ENCODE assay signal across 24 mouse cellular contexts in genomic region chr2:35151303-35151882, GRCm38 (mm10). TPM values are rescaled to one million over a fixed set of nuclear protein-coding genes. Genes with fewer than 3 reads are reported as not detected.
DNase-seq lines count a peak whose midpoint lies in the region; ATAC-seq lines count a peak whose summit lies in the region.
"Had no signal": no experiment of that assay in that cellular context is flagged by ENCODE, and none has a peak within 500 bp of the region (broad histone marks: within the 10 kb centered on the region; RNA-seq: fewer than 3 reads in every experiment).

No protein-coding gene starts in this region.

- 89% methylated on average over 13 of the region's 13 CpGs for WGBS in intestine, embryonic 16.5 days
- 90% methylated on average over 13 of the region's 13 CpGs for WGBS in intestine, embryonic 15.5 days

- H3K4me3 ChIP-seq in intestine, embryonic 16.5 days (ENCODE audit: low read length), result no peak overlapping the region
- H3K4me3 ChIP-seq in intestine, embryonic 15.5 days (replicated peaks), result no peak overlapping the region
- H3K4me3 ChIP-seq: embryonic facial prominence, embryonic 10.5 days; embryonic facial prominence, embryonic 12.5 days had no signal

- H3K4me1 ChIP-seq in intestine, embryonic 16.5 days (ENCODE audit: control insufficient read depth, insufficient read depth, low read length), result no peaks in the 10 kb centered on the region
- no peaks in the 10 kb centered on the region for H3K4me1 ChIP-seq in intestine, embryonic 15.5 days (replicated peaks)
- H3K4me1 ChIP-seq: embryonic facial prominence, embryonic 10.5 days; embryonic facial prominence, embryonic 12.5 days had no signal

- H3K27ac ChIP-seq in intestine, embryonic 16.5 days (ENCODE audit: low read length), result peak overlapping the region; percentile 26; the same call in 1 of the 2 replicates
- H3K27ac ChIP-seq in intestine, embryonic 15.5 days, result no peak overlapping the region
- H3K27ac ChIP-seq: embryonic facial prominence, embryonic 10.5 days; embryonic facial prominence, embryonic 12.5 days had no signal

- DNase-seq in heart, adult 11 months, result peak; percentile 64
- DNase-seq in heart, postnatal 14 days, result no peak
- DNase-seq in yolk sac, embryonic 10.5 days (ENCODE audit: low spot score), result peak; percentile 60
- DNase-seq in gastrocnemius, postnatal 4 days (ENCODE audit: low spot score in 2 of 2), result no peak
- DNase-seq: adrenal gland, adult 8-10 months; adrenal gland, postnatal 14 days; adrenal gland, postnatal 36 days; B cell, adult 2 months; cerebellum, adult 11-12 months; cerebellum, adult 2 months; cerebellum, adult 9-10 months; cerebellum, postnatal 10 days; cerebellum, postnatal 25 days had no signal

- H3K4me2 ChIP-seq in intestine, embryonic 16.5 days (ENCODE audit: low read depth, low read length), result no peak overlapping the region
- no peak overlapping the region for H3K4me2 ChIP-seq in intestine, embryonic 15.5 days (replicated peaks)
- H3K4me2 ChIP-seq: embryonic facial prominence, embryonic 12.5 days had no signal

- peaks cover 29% of the 10 kb centered on the region for H3K36me3 ChIP-seq in intestine, embryonic 16.5 days (ENCODE audit: control insufficient read depth, insufficient read depth, low read length)
- H3K36me3 ChIP-seq in intestine, embryonic 15.5 days, result peaks cover 60% of the 10 kb centered on the region

- no peaks in the 10 kb centered on the region for H3K9me3 ChIP-seq in intestine, embryonic 16.5 days (ENCODE audit: control insufficient read depth, low read length)
- H3K9me3 ChIP-seq in intestine, embryonic 15.5 days, result no peaks in the 10 kb centered on the region
- H3K9me3 ChIP-seq: embryonic facial prominence, embryonic 10.5 days; embryonic facial prominence, embryonic 12.5 days; G1E had no signal

- no peaks in the 10 kb centered on the region for H3K27me3 ChIP-seq in intestine, embryonic 16.5 days (replicated peaks; ENCODE audit: control insufficient read depth, insufficient read depth, low read length)
- no peaks in the 10 kb centered on the region for H3K27me3 ChIP-seq in intestine, embryonic 15.5 days (replicated peaks)
- H3K27me3 ChIP-seq: CH12.LX; embryonic facial prominence, embryonic 12.5 days; Patski had no signal

- intact Hi-C loops in heart, postnatal 14 days (cut with DNase I), result no loop called here

- peak; percentile 60; the same call in 1 of the 2 replicates for ATAC-seq in intestine, embryonic 16.5 days
- ATAC-seq in intestine, embryonic 15.5 days, result no peak
- ATAC-seq: activated CD4-positive, CD25-positive, alpha-beta regulatory T cell, adult 4 months; CD4-positive, CD25-positive, alpha-beta regulatory T cell, adult 4 months; forebrain, embryonic 14.5 days; forebrain, embryonic 16.5 days had no signal

- no peak overlapping the region for H3K9ac ChIP-seq in intestine, embryonic 16.5 days (ENCODE audit: low read depth, low read length)
- no peak overlapping the region for H3K9ac ChIP-seq in intestine, embryonic 15.5 days
- H3K9ac ChIP-seq: embryonic facial prominence, embryonic 12.5 days had no signal

RNA-seq across cellular contexts. Expression of gene Cntrl, which starts 42.1 kb away (rescaled TPM):
- total RNA-seq in heart, postnatal 14 days (2021), result 1 to 10 TPM; 8.7 to 9.2 TPM
- 15.7 and 17.3 TPM in 2 replicates for polyA plus RNA-seq in intestine, embryonic 16.5 days (2015; fragmentation: Nextera tagmentation; extraction: Ambion mirVana)
- polyA plus RNA-seq in intestine, embryonic 15.5 days (2015; fragmentation: Nextera tagmentation; extraction: Ambion mirVana), result 20.0 and 21.3 TPM in 2 replicates
- 10 to 100 TPM; 14.4 to 16.7 TPM for total RNA-seq in gastrocnemius, postnatal 4 days (2021)

RNA-seq across cellular contexts. Expression of gene Rab14, which starts 49.5 kb away (rescaled TPM):
- 100 to 1,000 TPM; 134 to 139 TPM for total RNA-seq in heart, postnatal 14 days (2021)
- polyA plus RNA-seq in intestine, embryonic 16.5 days (2015; fragmentation: Nextera tagmentation; extraction: Ambion mirVana), result 343 and 359 TPM in 2 replicates
- polyA plus RNA-seq in intestine, embryonic 15.5 days (2015; fragmentation: Nextera tagmentation; extraction: Ambion mirVana), result 292 and 338 TPM in 2 replicates
- 100 to 1,000 TPM; 119 to 130 TPM for total RNA-seq in gastrocnemius, postnatal 4 days (2021)

RNA-seq across cellular contexts. Expression of gene AI182371, which starts 50.0 kb away (rescaled TPM):
- total RNA-seq in heart, postnatal 14 days (2021), result under 1 TPM; 0.12 to 0.22 TPM
- 0.39 and 0.87 TPM in 2 replicates for polyA plus RNA-seq in intestine, embryonic 16.5 days (2015; fragmentation: Nextera tagmentation; extraction: Ambion mirVana)
- 0.64 and 0.70 TPM in 2 replicates for polyA plus RNA-seq in intestine, embryonic 15.5 days (2015; fragmentation: Nextera tagmentation; extraction: Ambion mirVana)
- under 1 TPM; 0.17 to 0.47 TPM for total RNA-seq in gastrocnemius, postnatal 4 days (2021)

Comparison
In these comparisons a context has a peak if more than half of its experiments do, and no peak if none do; other contexts are left out.
1. DNase-seq: peak in heart, adult 11 months (single experiment) and yolk sac, embryonic 10.5 days (single experiment); none in heart, postnatal 14 days (0 of 2) and gastrocnemius, postnatal 4 days (0 of 2).